Mouse (Mus musculus): ENCODE results near the gene Cryzl2.
A peak's percentile ranks its signal among the peaks of the same experiment; 100 is the strongest.

The Cryzl2 gene

DNA sequence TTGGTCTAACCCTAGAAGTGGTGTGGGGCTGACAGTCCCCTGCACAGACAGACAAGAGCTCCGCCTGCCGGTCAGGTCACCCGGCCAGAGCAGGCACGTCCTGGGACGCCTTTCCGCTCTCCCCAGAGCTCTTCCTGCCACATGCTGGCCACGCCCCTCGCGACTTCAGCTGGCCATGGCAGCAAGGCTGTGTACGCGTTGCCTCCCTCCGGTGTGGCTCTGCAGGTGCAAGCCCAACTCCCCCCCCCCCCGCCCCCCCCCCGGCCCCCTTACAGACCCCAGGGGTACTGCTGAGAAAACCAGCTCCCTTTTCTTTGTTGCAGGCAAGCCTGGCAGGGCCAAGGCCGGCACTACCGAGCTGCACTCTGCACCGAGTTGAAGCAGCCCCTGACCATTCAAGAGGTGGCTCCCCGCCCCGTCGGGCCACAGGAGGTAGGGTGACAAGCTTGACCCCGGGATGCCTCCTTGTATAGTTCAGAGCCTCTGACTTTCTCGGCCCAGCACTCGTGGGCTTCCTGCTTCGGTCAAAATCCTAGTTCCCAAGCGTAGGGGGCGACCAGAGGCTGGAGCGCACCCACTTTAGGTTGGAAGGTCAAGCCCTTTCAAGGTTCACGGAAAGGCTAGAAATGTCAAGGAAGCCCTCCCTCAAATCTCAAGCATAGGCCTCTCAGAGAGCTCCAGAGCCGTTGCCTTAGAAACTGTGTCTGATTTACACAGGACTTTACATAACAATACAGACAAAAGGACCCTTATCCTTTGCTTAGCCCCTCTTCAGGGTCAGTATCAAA lies at the start of gene Cryzl2:
Cryzl2 (plus strand) TSS at position 157 of the 788 bp plus-strand sequence.
- DNase-seq = peak; percentile 88

DNA sequence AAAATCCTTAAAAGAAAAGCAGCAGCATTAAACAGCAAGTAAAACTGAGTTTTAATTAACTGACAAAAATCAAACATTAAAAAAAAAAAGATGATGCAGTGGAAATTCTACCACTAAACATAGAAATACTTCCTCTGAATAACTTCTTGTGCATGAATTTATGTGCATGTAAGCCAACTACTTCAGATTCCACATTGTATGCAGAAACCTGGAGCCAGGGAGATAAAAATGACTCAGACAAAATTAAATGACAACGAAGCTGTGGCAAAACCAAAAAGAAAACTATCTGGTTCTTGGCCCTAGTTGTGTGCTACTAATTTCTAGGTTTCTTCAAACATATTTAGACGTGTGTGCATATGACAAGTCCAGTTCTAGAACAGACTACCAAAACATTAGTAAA lies 48.7 kb upstream of the Cryzl2 start:
- no peak for DNase-seq

DNA sequence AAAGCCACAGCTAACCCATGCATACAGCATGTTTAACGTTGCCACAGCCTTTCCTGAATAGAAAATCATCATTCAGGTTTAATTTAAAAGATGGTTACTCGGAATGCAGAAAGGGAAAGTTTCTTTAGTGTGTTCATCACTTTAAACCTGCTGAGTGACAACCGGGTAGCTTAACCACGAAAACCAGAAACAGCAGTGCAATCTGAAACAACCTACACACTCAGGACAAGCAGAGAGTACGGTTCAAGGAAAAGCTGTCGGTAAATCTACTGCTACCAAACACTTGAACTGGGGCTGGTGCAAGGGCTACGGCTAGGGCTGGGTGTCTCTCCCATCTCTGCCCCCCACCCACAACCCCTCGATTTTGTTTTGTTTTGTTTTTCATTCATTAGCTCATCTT lies 47.4 kb upstream of the Cryzl2 start:
- DNase-seq = no peak

DNA sequence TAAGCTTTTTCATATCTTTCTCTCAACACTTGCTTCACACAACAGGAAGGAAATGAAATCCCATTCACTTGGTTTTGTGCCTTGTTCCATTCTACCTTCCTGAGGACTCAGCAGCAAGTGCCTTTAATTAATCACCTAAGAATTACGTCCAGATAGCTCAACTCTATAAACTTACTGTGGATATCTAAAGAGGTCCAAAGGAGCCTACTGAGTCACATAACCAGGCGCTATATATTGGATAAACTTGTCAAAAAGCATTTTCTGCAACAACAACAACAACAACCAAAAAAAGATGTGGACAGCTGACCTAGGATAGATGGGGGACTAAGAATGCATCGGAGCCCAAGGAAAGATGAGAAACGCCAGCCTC lies 47.1 kb upstream of the Cryzl2 start:
- DNase-seq = no peak

DNA sequence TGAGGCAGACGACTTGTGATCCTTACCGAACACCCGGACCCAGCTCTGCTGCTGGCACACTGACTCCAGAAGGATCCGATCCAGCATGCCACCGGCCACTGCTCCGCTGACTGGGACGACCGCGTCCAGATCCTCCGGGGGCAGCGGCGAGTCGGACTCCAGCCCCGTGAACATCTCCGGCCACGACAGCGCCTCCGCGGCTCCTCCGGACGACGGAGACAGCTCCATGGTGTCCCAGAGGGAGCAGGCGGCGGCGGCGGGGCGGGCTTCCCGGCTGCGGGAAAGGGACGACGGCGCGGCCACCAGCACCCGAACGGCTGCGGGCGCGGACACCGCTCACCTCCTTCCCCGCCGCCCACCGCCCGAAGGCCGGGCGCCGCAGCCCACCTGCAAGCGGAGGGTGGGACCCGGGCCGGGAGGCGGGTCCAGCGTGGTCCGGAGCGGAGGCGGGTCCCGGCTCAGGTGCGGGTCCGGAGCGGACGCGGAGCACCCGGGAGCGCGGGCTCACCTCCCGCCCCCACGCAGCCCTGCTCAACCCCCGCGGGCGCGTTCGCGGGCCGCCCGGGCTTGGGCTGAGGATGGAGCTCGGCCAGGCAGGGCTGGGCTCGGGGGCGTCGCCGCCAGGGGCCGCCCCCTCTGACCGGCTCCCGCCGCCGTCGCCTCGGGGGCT lies 46.5 kb upstream of the Cryzl2 start:
- DNase-seq = peak; percentile 81

DNA sequence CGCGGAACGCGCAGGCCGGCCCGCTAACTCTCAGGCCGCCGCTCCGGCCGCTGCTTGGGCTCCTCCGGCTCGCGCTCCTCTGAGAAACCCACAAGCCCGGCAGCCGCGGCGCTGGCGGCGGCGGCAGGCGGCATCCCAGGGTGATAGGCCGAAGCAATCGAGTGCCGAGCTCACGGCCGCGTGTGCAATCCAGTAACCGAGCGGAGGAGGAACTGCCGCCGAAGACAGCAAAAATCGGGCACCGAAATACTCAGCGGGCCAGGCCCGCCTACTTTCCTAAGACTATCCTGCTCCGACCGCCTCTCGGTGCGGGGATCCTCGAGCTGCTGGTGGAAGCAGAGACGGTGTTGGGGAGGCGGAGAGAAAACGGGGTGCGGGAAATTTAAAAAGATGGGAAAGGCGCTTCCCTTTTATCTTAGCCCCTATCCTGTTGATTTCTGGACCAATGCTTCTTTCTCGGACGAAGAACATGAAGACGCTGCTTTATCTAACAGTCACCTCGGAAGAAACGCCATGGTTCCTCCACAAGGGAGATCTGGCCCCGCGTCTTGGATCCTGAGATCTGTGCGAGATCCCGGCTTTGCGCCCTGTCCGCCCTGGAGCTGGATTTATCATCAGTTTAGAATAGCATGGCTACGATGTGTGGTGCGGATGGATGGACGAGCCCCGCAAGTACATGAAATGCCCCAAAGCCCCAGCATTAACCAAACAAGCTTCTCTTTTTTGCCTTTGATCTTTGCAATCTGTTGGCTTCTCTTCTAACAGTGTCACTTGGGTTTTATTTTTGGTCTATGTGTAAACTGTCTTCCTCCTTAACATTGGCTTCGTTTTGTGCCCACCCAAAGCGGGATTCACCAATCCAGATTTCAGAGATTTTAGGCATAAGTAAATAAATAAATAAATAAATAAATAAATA lies 45.7 kb upstream of the Cryzl2 start, which contains the start of gene Rasal2:
Rasal2 (minus strand) TSS at position 142 of the 916 bp plus-strand sequence.
- peak; percentile 96 for DNase-seq

DNA sequence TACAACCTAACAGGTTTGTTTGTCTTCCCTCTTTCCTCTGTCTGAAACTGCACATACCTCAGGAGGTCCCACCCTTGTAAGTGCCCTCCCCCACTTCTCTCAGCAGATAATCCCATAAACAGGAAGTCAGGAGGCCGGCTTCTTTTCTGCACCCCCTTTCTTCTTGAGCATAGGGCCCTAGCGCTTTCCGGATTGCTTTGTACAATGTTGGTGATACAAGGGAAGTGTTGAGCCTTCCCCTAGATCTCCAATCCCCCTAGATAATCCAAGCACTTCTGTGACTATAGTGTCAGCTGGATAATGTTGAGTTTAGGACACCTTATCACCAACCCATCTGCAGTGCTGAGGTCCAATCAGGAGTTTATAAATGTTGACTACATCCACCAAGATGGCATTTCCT lies 42.6 kb upstream of the Cryzl2 start:
- no peak for DNase-seq

DNA sequence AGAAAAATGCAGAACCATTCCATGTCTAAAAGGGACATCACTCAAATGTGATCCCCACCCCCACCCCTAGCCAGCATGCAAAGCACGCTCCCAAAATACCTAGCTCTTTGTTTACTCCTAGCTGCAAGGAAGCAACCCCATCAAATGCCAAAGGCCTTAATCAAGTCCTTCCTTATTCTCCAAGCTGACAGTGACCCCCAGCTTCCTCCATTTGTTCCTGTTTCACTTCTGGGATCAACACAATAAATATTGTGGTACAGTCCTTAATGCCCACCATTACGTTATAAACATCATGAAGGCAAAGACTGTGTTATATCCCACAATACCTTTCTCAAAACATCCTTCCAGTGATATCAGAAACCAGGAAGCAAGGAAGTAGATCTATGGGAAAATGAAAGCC lies 41.7 kb upstream of the Cryzl2 start:
- DNase-seq = no peak

DNA sequence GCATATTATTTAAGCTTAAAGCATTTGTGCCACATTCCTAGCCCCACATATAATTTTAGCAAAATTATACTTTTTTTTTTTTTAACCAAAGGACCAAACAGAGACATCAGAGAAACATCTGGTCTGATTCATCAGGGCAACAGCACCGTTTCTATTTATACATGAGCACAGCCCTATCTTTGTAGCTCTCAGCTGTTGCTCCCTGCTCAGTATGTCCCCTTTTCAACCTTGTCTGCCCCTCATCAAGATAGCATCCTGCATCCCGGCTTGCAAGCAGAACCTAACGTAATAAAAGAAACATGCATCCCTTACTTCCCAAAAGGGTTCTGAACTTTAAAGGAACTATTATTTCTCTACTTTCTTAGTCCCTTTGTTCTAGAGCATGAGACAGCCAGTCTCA lies 41.0 kb upstream of the Cryzl2 start:
- no peak for DNase-seq

DNA sequence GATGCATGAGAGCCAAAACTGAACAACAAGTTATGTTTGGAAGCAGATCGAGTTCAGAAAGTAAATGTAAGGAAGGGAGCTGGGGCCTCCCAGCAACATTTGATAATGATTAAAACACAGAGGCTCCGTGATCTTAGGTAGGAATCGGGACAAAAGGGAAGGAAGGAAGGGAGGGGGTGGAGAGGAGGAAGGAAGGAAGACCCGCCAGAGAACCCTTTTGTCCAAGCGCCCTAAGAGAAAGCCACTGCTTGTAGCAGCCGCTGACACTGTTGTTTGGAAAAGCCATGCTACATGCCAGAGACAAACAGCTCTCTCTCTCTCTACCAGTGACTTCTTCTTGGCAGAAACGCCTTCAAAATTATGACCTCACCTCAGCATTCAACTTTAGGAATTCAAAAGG lies 40.5 kb upstream of the Cryzl2 start:
- DNase-seq = no peak

DNA sequence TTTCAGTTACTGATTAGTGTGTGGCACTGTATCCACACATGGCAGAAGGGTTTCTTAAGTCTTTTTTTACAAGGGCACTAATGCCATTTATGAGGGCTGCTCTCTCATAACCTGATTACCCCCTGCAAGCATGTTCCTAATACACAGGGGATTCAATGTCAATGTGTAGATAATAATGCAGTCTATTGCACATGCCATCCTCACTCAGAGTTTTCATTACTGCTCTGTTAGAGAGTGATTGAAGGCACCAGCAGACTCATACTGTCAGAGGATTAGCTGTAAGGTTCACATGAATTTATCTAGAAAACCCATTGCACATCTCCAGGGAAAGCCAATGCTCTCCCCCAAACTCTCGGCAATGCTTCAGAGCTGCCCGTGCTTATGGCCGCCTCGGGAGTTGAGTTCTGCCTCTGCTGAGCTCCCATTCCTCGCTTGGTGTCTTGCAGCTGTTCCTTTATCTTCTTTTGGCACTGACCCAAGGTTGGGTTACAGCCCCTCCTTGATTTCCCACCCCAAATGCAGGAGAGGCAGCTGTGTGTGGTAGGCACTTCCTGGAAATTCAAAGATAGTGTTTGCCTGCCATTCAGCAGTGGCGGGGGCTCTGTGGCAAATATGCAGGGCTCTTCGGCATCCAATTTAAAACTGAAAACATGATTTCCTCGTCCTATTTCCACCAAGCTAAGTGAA lies 32.5 kb upstream of the Cryzl2 start:
- DNase-seq = no peak

DNA sequence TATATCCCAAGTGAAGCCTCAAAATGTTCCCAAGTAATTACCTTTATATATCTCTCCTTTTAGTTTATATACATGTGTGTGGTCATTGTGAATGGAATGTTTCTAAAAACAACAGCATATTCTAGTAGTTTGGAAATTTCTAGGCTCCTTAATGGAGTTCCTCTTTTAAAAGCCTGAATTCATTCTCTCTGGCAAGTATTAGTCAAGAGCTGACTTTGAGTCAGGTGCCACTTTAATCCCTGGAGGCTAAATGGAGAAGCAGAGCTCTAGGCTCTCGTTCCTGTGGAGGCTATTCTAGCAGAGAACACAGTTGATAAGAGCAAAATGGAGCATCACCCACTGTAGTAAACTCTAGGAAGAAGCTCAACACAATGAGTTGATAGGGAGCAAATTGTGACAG lies 31.4 kb upstream of the Cryzl2 start:
- no peak for DNase-seq

DNA sequence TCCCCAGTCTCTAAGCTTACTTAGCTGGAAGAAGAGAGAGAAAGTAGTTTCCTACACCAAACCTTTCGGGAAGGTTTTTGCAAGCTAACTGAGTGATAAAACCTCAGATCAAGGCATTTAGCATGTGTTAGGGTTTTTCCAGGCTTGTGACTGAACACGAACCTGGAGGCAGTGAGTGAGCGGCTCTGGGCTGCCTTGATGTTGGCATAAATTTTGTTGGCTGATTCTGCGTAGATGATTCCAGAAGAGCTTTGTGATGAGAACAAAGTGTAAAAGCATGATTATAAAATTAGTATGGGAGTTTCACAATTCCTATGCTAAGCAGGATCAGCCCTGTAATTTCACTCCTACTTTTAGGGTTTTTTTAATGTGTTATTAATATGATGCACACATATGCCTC lies 30.8 kb upstream of the Cryzl2 start:
- DNase-seq = no peak

DNA sequence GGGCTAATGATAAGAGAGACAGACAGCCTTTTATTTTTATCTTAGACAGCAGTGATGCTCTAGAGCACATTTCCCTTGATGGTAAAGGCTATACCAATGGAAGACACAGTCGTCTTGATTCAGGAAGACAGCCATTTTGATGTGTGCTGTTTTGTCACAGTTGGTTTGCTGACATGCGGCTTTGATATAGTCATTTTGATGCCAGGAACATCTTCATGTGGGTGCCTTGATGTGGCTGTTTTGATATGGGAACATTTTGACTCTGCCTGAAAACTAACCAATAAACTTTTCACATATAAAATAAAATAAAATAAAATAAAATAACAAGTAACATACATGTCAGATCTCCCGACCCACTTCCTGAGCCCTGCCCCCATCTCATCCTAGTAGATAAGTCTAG lies 30.0 kb upstream of the Cryzl2 start:
- DNase-seq = no peak

DNA sequence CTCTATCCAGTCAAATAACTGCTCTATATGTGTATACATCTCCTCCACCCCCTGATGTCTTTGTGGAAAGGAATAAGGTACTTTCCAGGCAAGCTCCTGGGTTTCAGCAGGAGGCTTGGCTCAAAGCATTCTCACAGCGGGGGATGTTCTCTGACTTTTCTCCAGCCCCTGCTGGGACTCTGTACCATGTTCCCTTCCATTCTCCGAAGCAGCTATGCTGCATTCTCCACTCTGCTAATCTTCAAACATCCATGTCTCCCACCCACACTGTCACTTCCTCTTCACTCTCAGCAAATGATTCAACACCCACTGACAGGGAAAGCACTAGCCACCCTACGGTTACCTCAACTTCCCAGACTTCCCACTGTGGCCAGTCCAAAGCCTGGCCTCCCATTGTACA lies 25.1 kb upstream of the Cryzl2 start:
- no peak for DNase-seq

DNA sequence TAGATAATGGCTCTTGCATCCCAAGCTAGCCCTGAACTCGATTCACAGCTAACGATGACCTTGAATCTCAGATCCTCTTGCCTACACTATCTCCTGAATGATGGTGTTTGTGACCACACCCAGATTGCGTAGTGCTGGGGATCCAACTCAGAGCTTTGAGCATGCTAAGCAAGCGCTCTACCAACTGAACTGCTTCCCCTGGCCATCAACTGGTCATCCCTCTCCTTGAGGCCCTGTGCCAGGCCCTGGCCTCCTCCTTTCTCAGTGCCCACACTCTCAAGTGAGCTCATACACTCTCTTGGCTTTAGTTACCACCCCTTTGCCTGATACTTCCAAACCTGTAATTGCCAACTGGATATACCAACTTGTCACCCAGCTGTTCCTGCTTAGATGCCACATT lies 24.0 kb upstream of the Cryzl2 start:
- DNase-seq = no peak

DNA sequence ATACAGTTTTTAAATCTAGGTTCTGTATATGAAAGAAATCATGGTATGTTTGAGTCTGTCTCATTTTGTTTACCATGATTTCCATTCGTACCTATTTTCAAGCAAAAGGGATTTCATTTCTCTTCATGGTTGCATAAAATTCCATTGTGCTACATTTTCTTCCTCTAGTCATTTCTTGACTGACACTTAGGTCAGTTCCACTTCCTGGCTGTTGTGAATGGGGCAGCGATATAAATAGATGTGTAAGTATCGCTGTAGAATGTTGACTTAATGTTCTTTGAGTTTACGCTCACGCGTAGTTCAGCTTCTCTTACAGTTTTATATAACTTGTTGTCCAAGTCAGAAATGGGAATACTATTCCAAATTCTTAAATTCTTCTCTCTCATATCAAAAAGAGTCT lies 22.5 kb upstream of the Cryzl2 start:
- no peak for DNase-seq

DNA sequence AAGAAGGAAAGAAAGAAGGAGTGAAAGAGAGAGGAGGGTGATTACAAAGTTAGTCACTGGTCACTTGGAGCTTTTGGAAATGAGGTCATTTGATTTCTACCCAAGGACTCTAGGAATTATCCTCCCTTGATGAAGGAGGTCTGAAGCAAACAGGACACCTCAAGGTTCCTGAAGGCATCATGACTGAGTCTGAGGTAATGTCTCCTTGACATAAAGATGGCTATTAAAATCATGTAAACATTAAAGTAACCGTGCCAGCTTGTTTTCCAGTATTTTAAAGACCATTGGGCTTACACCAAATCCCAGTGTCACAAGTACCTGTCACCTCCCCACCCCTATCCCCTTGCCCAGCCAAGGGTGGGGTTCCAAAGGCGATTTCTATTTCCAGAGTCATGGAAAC lies 20.1 kb upstream of the Cryzl2 start:
- DNase-seq = no peak

DNA sequence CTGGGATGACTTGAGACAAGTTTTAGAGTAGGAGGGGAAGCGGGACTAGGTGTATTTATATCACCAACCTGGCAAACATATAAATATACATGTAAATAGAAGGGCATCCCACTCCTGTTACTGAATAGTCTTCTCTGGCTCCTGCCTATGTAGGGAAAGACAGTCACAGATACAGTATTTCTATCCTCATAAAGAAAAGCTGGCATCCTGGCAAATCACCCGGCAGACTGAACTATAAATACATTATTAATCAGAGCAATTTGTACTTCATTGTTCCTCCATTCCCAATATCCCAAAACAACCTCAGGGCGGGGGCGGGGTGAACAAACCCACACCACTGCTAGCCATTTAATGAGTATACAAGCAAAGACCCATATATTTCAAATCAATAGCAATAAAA lies 19.3 kb upstream of the Cryzl2 start:
- no peak for DNase-seq

DNA sequence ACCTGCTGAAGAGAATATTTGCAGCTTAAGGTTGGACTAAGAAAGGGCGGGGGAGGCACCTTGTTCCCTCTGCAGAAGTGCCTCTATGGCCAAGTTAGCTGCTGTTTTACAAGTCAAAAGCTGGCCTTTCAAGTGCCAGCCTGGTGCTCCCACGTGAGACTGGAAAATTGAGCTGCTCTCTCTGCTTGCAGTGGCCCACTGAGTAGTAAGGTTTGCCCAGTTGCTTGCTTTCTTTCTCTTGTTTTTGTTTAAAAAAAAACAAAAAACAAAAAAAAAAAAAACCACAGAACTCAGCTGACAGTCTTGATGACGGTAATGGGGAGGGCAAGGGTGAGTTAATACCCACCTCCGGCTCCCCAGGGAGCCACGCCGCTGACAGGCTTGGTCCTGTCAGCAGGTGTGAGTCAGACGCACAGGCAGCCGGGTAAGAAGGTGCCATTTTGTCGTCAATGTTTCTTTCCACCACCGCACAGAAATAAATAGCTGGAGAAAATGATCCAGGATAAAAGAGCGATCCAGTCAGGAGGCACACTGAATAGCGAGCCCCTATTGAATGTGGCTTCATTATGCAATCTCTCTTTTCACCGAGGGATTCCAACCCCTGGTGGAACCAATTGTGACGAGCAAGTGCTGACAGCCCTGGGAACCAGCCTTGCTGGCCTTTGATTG lies 18.3 kb upstream of the Cryzl2 start:
- DNase-seq = no peak

DNA sequence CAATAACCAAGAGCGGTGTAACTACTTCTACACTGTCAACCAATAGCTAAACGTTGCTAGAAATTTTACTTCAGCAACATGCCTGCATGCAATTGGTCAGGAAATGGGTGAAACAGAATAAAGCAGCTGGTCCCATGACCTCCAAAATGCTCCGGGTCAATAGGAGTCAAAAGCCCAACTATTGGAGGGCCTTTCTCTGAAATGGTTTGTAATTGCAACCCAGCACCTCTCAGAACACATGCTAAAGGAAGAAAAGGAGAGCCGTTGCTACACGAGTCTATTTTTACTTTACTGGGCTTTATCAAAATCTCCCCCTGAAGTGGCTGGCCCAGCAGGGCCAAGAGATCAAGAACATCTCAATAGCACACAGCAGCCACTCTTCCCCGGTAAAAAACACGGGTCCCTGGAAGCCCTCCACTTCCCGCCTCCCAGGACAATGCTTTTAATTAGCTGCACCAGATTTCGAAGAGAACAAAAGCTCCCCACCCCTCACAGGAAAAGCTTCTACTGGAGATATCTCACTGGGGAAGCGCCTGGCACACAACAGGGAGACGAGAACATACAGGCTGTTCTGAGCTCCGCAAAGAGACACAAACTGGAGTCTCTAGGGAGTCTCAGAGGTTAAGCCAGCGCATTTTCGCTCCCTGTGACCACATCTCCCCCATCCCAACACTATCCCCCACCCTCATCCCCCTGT lies 15.2 kb upstream of the Cryzl2 start:
- DNase-seq = peak; percentile 35
